Mouse (Mus musculus): ENCODE results near the gene Pgm5. TPM values are rescaled to one million over a fixed set of nuclear protein-coding genes. Genes with fewer than 3 reads are reported as not detected.

The Pgm5 gene
- total RNA-seq, 2 experiments from 2014 or later = 15.8 to 24.1 TPM

DNA sequence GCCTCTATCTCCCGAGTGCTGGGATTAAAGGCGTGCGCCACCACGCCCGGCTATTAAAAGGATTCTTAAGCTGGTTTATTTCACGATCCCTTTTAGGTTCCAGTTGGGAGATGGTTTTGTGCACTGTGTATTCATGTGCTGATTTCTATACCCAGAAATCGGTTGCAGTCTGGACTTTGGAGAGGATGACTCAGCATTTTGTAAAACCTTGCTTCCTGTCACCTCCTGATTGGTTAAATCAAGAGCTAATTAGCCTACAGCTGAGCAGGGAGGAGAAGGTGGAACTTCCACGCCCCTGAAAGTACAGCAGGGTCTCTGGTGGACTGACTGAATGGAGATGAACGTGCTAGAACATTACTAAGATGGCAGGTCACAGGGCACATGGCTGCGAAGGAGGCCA, 175.2 kb downstream of the Pgm5 start:
- intact Hi-C loops (cut with DNase I; ENCODE audit: low total_unique reads) = no loop called here

DNA sequence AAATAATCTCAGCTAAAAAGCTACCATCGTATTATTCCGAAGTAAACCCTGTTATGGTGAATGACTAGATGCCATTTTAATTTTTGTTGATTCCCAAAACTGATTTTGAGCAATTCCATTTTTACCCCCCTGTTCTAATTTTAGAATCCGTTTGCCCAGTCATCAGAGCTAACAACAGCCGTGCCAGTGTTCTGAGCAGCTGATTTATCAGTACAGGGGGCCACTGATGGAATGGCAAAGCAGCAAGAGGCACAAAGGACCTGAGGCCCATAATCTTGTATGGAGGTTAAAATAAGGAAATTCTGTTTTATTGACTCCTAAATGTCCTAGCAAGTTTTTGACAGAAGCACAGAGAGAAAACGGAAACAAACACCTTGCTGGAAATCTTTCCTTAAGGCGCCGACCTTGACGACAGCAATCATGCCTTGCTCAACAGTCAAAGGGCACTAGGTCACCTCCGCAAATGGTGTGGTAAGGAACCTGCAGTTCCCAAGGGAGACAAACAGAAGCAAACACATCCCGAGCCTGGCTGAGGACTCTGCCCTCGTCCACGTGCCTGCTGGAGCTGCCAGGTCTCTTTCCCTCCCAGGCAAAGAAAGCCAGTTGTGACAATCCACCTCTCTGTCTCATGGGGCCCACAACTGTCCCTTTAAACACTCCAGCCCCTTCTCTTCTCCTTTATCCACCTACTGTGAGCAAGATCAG, 178.5 kb downstream of the Pgm5 start:
- DNase-seq = no peak
- intact Hi-C loops (cut with DNase I; ENCODE audit: low total_unique reads) = no loop called here

More for the DNA sequence above, 175.2 kb downstream of the Pgm5 start:
- no peak for DNase-seq

DNA sequence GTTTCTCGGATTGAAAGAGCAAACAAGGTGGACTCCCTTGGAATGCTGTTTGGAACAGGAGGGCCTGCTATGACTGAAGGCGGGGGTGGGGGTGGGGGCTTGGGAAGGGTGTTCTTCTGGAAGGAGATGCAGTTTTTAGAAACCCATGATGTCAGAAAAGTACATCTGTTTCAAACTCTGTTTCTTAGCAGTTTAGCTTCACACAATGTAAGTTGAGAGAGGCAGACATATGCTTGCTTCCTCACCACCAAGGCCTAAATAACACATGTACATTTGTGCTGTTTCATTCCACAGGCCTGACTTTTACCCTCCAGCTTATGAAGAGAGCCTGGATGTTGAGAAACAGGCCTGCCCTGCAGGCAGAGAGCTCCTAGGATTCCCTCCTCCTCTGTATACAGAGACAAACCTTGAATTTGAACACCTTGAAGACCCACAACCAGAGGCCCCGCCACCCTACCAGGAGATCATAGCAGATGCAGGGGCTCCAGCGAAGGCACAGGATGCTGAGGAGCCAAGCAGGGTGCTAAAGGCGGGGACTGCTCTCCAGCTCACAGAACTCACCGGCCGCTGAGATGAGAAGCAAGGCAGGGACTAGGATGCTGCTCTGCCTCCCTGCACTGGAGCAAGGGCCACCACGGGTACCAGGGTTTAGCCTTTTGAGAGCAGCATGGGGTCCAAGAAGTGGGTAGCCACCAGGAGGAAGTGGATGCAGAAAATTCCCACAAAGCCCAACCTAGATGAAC, 184.2 kb downstream of the Pgm5 start:
- no peak for DNase-seq
- intact Hi-C loops (cut with DNase I; ENCODE audit: low total_unique reads) = no loop called here

DNA sequence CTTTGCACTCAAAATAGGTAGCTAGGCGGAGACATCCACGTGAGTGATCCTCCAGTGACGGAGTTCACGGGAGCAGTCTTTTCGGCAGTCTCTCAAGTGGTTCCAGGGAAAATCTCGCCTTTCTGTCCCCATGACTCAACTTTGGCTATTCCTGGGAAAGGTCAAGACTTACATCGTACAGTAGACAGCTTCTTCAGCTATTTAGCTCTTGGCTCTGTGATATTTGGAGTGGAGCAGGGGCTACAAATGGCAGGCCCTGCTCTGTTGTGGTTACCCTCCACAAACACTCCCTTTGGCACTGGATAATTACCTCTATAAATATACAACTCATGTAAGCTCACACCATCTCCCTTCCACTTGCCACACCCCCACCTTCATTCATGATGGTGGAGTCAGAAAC, 185.2 kb downstream of the Pgm5 start:
- intact Hi-C loops (cut with DNase I; ENCODE audit: low total_unique reads) = no loop called here
- no peak for DNase-seq

DNA sequence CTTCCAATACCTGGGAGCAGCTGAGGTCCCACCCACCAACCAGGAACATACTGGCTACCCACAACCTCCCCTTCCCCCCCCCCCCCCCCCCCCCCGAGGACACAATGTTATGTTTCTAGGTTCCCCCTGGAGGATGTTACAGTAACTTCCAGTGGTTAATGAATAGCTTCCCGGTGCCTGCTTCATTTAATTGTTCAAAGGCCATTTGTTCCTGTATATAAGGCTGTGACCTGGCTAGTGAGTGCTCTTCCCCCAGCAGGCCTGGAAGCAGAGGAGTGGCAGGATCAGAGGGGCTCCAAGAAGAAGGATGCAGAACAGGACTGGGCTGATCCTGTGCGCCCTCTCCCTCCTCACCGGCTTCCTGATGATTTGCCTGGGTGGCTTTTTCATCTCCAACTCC, 187.9 kb downstream of the Pgm5 start, which contains the start of gene Tmem252:
Tmem252 (plus strand) TSS at position 247 of the 400 bp plus-strand sequence.
- no peak for DNase-seq

DNA sequence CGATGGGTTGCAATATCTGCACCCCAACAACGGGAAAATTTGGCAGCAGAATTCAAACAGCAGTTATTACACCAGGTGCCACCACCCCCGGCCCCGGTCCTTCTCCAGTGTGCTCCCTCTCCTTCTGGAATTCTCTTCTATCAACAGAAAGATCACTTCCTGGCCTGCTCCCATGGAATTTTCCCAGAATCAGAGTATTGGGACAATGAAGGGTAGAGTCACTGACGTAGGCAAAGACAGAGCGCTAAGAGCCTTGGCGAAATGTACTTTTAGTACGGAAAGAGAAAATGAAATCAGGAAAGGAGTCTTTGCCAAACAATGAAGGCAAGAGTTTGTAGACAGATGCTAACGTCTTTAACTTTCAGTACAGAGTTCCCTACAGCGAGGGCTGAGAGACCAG, 188.3 kb downstream of the Pgm5 start:
- DNase-seq = no peak
- intact Hi-C loops (cut with DNase I; ENCODE audit: low total_unique reads) = no loop called here

More for the DNA sequence above, 187.9 kb downstream of the Pgm5 start, which contains the start of gene Tmem252:
- intact Hi-C loops (cut with DNase I; ENCODE audit: low total_unique reads) = no loop called here

DNA sequence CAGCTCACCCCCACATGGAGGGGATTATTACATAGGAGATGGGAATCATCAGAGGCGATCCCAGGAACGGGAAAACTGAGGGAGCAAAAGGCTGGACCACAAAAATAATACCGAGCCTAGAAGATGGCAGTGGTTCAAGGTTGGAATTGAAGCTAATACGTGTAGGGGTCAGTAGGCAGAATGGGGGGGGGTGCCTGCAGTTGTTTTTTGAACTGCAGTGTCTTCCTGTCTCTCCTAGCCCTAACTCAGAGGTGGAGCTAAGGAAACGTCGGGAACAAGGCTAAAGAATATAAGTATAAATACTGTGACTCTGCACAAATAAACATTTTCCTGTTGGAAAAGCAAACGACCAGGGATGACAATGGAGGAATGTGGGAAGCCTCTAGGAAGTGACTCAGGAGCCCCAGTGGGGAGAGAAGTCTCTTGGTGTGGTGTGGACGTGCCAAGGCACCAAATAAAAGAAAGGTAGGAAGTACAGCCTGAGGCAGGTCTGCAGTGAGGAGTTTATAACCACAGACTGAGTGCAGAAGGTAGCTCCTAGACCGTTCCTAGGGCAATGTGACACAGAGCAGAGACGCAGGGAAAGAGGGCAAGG, 189.2 kb downstream of the Pgm5 start:
- no peak for DNase-seq
- intact Hi-C loops (cut with DNase I; ENCODE audit: low total_unique reads) = no loop called here

DNA sequence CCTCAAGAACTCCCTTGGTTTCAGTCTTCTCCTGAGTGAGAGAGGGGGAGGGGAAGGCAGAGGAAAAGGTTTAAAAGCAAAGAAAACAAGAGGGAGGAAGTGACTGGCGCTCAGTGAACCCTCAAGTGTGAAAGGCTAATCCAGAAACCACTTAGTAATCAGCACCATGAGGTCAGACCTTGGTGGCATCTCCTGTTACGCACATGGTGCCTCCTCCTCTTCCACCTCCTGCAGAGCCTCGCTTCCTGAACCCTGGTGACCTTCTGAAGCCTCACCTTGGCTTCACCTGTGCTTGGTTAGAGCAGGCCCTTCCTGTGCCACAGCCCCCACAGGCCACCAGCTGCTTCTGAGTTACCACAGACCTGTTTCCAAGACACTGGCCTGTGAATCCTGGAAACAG, 190.1 kb downstream of the Pgm5 start:
- intact Hi-C loops (cut with DNase I; ENCODE audit: low total_unique reads) = no loop called here
- no peak for DNase-seq

DNA sequence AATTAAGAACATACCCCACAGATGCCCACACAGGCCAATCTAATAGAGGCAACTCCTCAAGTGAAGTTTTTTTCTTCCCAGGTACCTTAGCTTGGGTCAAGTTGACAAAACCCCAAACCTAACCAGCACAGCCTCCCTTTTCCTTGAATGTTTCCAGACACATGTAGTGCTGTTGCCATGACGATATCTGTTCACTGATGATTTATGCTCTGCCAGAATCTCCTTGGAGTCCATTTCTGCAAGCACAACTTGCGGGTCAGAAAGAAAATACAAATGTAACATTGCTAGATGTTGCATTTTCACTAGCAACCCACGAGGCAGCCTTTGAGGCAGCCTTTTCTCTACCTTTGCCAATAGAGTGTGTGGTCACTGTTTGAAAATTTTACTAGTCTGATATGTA, 194.1 kb downstream of the Pgm5 start:
- no peak for DNase-seq
- intact Hi-C loops (cut with DNase I; ENCODE audit: low total_unique reads) = no loop called here

DNA sequence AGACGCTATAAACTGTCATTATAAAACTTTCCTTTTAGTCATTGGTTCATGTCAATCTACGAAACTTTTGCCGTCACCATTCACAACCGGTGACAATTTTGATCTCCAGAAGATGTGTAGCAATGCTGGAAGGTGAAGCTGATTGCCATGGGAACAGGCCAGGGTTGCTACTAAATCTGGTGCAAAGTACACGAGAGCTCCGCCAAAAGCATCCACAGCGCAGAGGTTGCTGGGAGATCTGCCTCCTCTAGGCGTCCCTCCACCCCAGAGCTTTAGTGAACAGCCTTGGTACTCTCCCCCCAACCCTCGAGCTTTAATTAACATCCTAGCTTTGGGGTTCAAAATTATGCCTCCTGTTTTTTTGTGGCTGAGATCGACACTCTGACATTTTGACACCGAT, 195.9 kb downstream of the Pgm5 start:
- intact Hi-C loops (cut with DNase I; ENCODE audit: low total_unique reads) = no loop called here
- DNase-seq = no peak

DNA sequence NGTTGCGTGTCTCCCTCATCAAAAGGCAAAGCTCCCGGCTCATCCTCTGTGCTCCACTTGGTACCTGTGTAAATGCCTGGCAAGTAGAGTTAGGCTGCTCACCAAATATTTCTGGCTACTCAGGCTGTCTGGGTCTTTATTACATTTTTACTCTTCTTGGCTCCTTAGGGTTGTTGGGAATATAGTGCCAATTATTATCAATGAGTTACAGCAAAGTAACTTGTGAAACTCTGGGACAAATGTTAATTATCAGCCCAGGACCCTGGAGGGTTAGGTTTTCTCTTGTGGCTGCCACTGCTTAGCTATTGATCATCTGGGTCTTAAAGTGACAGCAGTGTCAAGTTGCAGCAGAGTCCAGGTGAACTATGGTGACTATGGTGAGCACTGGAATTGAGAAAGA, 199.3 kb downstream of the Pgm5 start:
- no peak for DNase-seq
- intact Hi-C loops (cut with DNase I; ENCODE audit: low total_unique reads) = no loop called here

DNA sequence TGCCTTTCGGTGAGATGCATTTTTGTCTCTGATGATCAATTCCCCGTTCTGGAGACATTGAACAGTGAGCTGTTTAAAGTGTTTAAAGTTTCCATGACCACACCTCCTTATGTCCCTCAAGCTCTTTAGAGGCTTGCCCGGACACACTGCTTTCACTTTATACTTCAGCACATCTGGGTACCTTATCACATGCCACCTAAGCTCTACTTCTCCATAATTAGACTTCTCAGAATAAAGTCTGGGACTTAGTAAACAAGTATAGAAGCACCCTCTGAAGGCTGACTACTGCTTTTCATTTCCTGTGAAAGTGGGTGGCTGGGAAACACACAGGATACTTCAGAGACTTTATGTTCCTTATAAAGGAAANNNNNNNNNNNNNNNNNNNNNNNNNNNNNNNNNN, 204.7 kb downstream of the Pgm5 start:
- DNase-seq = no peak
- intact Hi-C loops (cut with DNase I; ENCODE audit: low total_unique reads) = no loop called here

DNA sequence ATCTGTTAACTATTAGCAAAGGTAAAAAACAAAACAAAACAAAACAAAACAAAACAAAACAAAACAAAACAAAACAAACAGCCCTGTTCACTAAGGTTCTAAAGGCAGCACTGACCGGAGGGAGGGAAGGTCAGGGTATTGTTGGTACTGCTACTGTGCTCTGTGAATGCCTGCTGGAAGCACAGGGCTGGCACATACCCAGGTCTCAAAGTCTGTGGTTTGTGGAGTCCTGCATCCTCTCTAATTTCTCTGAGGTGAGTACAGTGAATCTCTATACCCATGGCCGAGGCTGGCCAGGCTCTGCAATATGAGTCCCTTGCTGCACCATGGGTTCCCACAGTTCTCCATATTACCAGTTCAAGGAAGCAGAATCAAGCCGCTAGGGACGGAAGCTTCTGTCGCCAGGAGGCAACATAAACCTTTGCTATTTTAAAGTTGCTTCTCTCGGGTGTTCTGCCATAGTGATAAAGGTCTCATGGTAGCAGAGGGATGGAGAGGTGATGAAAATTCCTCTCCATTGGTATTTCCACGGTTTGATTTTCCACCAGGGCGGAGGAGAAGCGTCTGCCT, 208.3 kb downstream of the Pgm5 start:
- no peak for DNase-seq
- intact Hi-C loops (cut with DNase I; ENCODE audit: low total_unique reads) = no loop called here

DNA sequence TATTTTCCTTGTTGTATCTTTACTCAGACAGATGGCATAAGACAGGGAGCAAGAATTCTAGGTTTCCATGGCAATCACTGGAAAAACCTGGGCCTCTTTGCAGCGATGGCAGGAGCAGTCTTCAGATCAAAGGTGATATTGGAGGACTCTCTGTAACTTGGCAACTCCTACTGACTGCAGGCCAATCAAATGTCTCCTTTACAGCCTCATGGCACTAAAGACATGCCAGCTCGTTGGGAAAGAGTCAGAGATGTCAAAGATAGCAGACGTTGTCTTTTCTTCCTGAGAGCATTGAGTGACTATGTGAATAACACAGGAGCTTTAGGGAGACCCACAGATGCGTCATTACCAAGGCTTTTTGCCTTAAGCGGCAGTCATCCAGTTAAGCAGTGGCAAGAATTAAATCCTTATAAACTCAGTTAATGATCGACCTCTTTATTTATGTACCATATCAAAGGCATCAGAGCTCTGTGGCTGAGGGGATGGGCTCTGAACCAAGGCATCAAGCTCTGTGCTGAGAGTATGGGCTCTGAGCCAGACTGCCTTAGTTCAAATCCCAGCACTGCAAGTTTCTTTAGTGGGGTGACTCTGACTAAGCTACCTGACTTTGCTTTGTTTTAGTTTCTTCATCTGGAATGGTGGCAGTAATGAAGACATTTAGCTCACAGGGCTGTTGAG, 209.2 kb downstream of the Pgm5 start:
- intact Hi-C loops (cut with DNase I; ENCODE audit: low total_unique reads) = no loop called here
- no peak for DNase-seq

DNA sequence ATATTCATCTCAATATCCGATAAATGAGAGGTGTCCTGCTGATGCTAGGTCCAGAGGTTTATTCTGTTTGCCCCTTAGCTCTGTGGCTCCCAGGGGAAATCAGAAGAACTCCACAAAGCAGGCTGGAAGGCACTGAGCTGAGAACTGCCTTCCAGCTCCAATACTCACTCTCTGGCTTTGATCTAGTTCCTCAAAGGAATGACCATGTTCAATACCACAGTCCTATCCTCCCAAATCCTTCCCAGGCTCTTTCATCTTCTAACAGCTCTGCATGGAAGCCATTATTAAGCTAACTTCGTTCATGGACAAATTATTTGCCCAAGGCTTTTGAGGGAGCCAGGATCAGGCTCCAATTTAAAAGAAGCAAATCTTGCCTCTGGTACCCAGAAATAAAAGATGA, 210.1 kb downstream of the Pgm5 start:
- intact Hi-C loops (cut with DNase I; ENCODE audit: low total_unique reads) = no loop called here
- no peak for DNase-seq

DNA sequence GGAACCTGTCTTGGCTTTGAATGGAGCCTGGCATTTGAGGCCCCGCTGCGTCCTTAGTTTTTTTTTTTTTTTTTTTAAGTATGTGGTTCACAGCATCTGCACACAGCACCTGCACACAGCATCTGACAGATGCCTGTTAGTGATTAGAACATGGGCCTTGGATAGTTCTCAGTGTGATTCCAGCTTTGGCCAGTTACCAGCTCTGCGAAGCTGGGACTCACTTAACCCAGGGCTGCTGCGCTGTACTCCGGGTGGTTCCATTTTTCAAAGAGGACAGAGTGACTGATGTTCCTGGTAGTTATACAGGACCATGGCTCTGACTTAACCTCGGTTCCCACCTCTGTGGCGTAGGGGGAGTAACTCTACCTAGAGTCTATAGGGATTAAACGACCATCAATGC, 211.2 kb downstream of the Pgm5 start:
- intact Hi-C loops (cut with DNase I; ENCODE audit: low total_unique reads) = no loop called here
- DNase-seq = no peak

DNA sequence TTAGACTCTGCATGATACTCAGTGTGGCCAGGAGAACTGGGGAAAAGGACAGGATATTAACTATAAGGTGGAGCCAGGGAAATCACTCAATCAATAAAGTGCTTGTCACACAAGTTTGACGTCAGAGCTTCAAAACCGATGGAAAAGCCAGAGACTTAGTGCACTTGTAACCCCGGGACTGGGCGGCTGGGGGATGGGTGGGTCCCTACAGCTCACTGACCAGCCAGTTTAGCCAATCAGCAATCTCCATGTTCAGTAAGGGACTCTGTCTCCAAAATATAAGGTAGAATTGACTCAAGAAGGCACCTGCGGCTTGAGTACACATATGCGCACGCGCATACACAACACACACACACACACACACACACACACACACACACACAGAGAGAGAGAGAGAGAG, 213.6 kb downstream of the Pgm5 start:
- no peak for DNase-seq
- intact Hi-C loops (cut with DNase I; ENCODE audit: low total_unique reads) = no loop called here

DNA sequence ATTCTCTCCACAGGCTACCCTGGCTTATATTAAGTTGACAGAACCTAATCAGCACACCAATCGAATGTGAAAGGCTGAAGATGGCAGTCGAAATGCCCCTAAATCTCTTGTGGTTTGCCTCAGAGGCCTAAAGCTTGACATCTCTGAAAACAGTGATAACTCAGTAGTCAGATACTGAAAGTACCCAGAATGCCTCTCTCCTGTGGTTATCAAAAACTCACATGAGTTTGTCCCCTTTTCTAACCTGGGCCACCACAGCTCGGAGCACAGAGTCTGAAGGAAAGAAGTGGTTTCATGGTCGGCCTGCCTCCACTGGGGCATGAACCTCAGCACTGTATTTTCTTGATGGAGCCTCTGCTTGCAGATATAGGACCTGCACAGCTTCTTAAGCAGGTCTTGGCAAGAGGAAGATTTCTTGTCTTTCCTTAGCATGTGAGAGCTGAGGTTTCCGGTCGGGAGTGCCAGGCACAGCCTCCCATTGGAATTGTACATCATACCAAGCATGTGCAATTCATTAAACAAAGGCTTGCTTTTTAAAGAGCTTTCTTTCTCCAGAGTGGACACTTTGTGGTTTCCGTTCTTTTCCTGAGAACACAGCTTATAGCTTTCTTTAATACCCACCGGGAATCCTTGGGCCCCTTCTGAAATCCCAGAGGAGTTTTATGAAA, 215.4 kb downstream of the Pgm5 start:
- intact Hi-C loops (cut with DNase I; ENCODE audit: low total_unique reads) = no loop called here
- DNase-seq = no peak

DNA sequence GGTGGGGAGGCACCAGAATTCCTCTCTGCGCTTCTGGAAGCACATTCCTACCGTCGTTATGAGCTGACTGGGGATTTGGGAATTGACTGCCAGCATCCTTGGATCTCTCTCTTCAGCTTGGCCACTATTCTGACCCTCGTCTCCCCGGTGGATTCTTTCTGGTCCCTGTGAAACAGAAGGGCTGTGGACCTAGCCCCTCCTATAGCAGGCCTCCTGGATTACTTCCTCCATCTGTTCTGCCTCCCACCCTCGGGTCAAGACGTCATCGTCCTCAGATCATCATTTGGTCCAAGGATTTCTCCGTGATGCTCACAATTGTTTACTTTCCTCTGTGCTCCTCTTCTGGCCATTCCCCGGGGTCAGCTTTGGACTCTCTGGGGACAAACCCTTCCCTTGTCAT, 216.7 kb downstream of the Pgm5 start:
- intact Hi-C loops (cut with DNase I; ENCODE audit: low total_unique reads) = no loop called here
- DNase-seq = peak; percentile 15
